ENCODE assay signal across 10 mouse cellular contexts in the genomic region with DNA sequence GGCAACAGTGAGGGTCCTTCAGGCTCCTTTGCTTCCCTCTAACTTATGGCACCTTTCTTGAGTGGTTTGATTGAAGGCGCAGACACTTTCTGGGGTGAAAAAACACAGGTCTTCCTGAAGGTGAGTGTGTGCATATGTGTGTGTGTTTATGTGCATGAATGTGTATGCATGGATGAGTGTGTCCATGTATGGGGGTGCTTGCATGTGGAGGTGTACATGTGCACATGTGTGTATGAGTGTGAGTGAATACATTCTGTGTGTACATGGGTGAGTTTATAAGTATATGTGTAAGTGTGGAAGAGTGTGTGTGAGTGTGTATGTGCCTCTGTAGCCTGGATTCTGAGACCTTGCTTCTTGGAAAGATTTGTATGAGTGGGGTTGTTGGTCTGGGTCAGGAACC.
DNase-seq lines count a peak whose midpoint lies in the region; ATAC-seq lines count a peak whose summit lies in the region.
"Had no signal": no experiment of that assay in that cellular context is flagged by ENCODE, and none has a peak within 500 bp of the region (broad histone marks: within the 10 kb centered on the region; RNA-seq: fewer than 3 reads in every experiment).

No protein-coding gene starts in this region.

- no peak for DNase-seq in heart, postnatal 36 days
- no peak for DNase-seq in lung, adult 18-20 months
- DNase-seq in frontal cortex, postnatal 10 days (ENCODE audit: low spot score in 2 of 2): no peak
- DNase-seq: cerebellum, adult 9-11 months had no signal

- 97% methylated on average over 1 of the region's 1 CpGs for WGBS in heart, embryonic 15.5 days
- 97% methylated on average over 1 of the region's 1 CpGs for whole genome bisulfite sequencing in embryonic facial prominence, embryonic 13.5 days
- WGBS in hindbrain, embryonic 15.5 days: 86% methylated on average over 1 of the region's 1 CpGs
- 100% methylated on average over 1 of the region's 1 CpGs for WGBS in midbrain, embryonic 16.5 days

- peaks cover 21% of the 10 kb centered on the region for H3K4me1 ChIP-seq in heart, embryonic 15.5 days (replicated peaks)
- H3K4me1 ChIP-seq in embryonic facial prominence, embryonic 13.5 days: peaks cover 24% of the 10 kb centered on the region
- peaks cover 37% of the 10 kb centered on the region for H3K4me1 ChIP-seq in hindbrain, embryonic 15.5 days (replicated peaks)
- peaks cover 15% of the 10 kb centered on the region for H3K4me1 ChIP-seq in midbrain, embryonic 16.5 days (ENCODE audit: control insufficient read depth, insufficient read depth, low read length)
- H3K4me1 ChIP-seq: liver, embryonic 15.5 days had no signal

- H3K9me3 ChIP-seq in heart, embryonic 15.5 days (replicated peaks): no peaks in the 10 kb centered on the region
- no peaks in the 10 kb centered on the region for H3K9me3 ChIP-seq in embryonic facial prominence, embryonic 13.5 days
- H3K9me3 ChIP-seq in hindbrain, embryonic 15.5 days: no peaks in the 10 kb centered on the region
- H3K9me3 ChIP-seq in midbrain, embryonic 16.5 days (replicated peaks; ENCODE audit: control insufficient read depth, low read length, poor library complexity, severe bottlenecking): no peaks in the 10 kb centered on the region
- H3K9me3 ChIP-seq: liver, embryonic 15.5 days had no signal

- 0 out of 2 replicates have a peak overlapping the region, but pooled peaks have one; percentile 28 for H3K9ac ChIP-seq in heart, embryonic 15.5 days
- H3K9ac ChIP-seq in embryonic facial prominence, embryonic 13.5 days: no peak overlapping the region
- peak overlapping the region; percentile 33; the same call in 1 of the 2 replicates for H3K9ac ChIP-seq in hindbrain, embryonic 15.5 days
- H3K9ac ChIP-seq in midbrain, embryonic 16.5 days (ENCODE audit: low read depth, low read length): no peak overlapping the region; the same call in 1 of the 2 replicates
- H3K9ac ChIP-seq: liver, embryonic 15.5 days had no signal

- no peak overlapping the region for H3K4me3 ChIP-seq in heart, embryonic 15.5 days
- 0 out of 2 replicates have a peak overlapping the region, but pooled peaks have one; percentile 6 for H3K4me3 ChIP-seq in embryonic facial prominence, embryonic 13.5 days
- peak overlapping the region; percentile 23 for H3K4me3 ChIP-seq in hindbrain, embryonic 15.5 days
- H3K4me3 ChIP-seq in midbrain, embryonic 16.5 days (ENCODE audit: low read depth, low read length): 0 out of 2 replicates have a peak overlapping the region, but pooled peaks have one; percentile 21
- H3K4me3 ChIP-seq: liver, embryonic 15.5 days had no signal

- H3K36me3 ChIP-seq in heart, embryonic 15.5 days: no peaks in the 10 kb centered on the region
- H3K36me3 ChIP-seq in embryonic facial prominence, embryonic 13.5 days: no peaks in the 10 kb centered on the region
- no peaks in the 10 kb centered on the region for H3K36me3 ChIP-seq in hindbrain, embryonic 15.5 days
- no peaks in the 10 kb centered on the region for H3K36me3 ChIP-seq in midbrain, embryonic 16.5 days (ENCODE audit: control insufficient read depth, insufficient read depth, low read length)
- H3K36me3 ChIP-seq: liver, embryonic 15.5 days had no signal

- intact Hi-C loops in heart, postnatal 36 days (cut with DNase I): loop anchor here (5.0 kb wide), 4 partner anchors 48 to 623 kb away; no protein-coding TSS in a partner anchor

- H3K27ac ChIP-seq in heart, embryonic 15.5 days: 0 out of 2 replicates have a peak overlapping the region, but pooled peaks have one; percentile 27
- H3K27ac ChIP-seq in embryonic facial prominence, embryonic 13.5 days: peak overlapping the region; percentile 33; the same call in 1 of the 2 replicates
- peak overlapping the region; percentile 43 for H3K27ac ChIP-seq in hindbrain, embryonic 15.5 days (replicated peaks)
- peak overlapping the region; percentile 6; the same call in 1 of the 2 replicates for H3K27ac ChIP-seq in midbrain, embryonic 16.5 days (ENCODE audit: low read length)
- H3K27ac ChIP-seq: liver, embryonic 15.5 days had no signal

- no peak for ATAC-seq in heart, embryonic 15.5 days (replicated peaks; ENCODE audit: insufficient number of reproducible peaks, insufficient read depth, low FRiP score, low read depth)
- no peak for ATAC-seq in embryonic facial prominence, embryonic 13.5 days (ENCODE audit: insufficient number of reproducible peaks, insufficient read depth, low FRiP score, low TSS enrichment, low read depth)
- ATAC-seq in hindbrain, embryonic 15.5 days (ENCODE audit: low FRiP score, low read depth): no peak
- no peak for ATAC-seq in midbrain, embryonic 16.5 days
- no peak for ATAC-seq in activated CD4-positive, CD25-positive, alpha-beta regulatory T cell, adult 4 months

- peak overlapping the region; percentile 40 for H3K4me2 ChIP-seq in heart, embryonic 15.5 days
- H3K4me2 ChIP-seq in embryonic facial prominence, embryonic 13.5 days: peak overlapping the region; percentile 35
- peak overlapping the region; percentile 45 for H3K4me2 ChIP-seq in hindbrain, embryonic 15.5 days
- peak overlapping the region; percentile 42 for H3K4me2 ChIP-seq in midbrain, embryonic 16.5 days (ENCODE audit: low read length)
- H3K4me2 ChIP-seq: liver, embryonic 15.5 days had no signal

- H3K27me3 ChIP-seq in heart, embryonic 15.5 days: no peaks in the 10 kb centered on the region
- no peaks in the 10 kb centered on the region for H3K27me3 ChIP-seq in embryonic facial prominence, embryonic 13.5 days
- H3K27me3 ChIP-seq in hindbrain, embryonic 15.5 days: no peaks in the 10 kb centered on the region
- no peaks in the 10 kb centered on the region for H3K27me3 ChIP-seq in midbrain, embryonic 16.5 days (ENCODE audit: control insufficient read depth, insufficient read depth, low read depth, low read length)
- H3K27me3 ChIP-seq: liver, embryonic 15.5 days had no signal

Comparison
In these comparisons a context has a peak if more than half of its experiments do, and no peak if none do; other contexts are left out.
1. H3K9ac ChIP-seq: peak in heart, embryonic 15.5 days (single experiment) and hindbrain, embryonic 15.5 days (single experiment); none in embryonic facial prominence, embryonic 13.5 days (single experiment) and midbrain, embryonic 16.5 days (single experiment).
2. Peak in every context shown above with its lines, with median percentiles within 50 percentile points of each other: H3K27ac ChIP-seq and H3K4me2 ChIP-seq.